Mouse (Mus musculus) lung, postnatal 36 days (tissue): ENCODE measurements around the gene Inf2.

ENCODE experiments used
- DNase-seq: peaks from one replicate; pipeline ENCODE4 v3.0.0; 2022; ENCODE audit warnings: mixed read lengths

Gene Inf2

GRCm38 (mm10) chr12:112588426-112589256 is at the start of gene Inf2:
Inf2 (plus strand) TSS chr12:112588784.
- DNase-seq, result peak; percentile 91

- DNase-seq, result no peak
Observed at GRCm38 (mm10) chr12:112539466-112539965, 49.1 kb upstream of the Inf2 start.

GRCm38 (mm10) chr12:112540321-112540720 is 48.3 kb upstream of the Inf2 start:
- DNase-seq, result no peak

GRCm38 (mm10) chr12:112541483-112542091 is 47.0 kb upstream of the Inf2 start:
- DNase-seq, result no peak

GRCm38 (mm10) chr12:112542257-112542919 is 46.2 kb upstream of the Inf2 start:
- DNase-seq, result no peak

GRCm38 (mm10) chr12:112542920-112543300 is 45.7 kb upstream of the Inf2 start:
- DNase-seq, result peak; percentile 90

GRCm38 (mm10) chr12:112543941-112544340 is 44.6 kb upstream of the Inf2 start:
- DNase-seq, result no peak

- DNase-seq, result no peak
Observed at GRCm38 (mm10) chr12:112544946-112545701, 43.5 kb upstream of the Inf2 start.

- DNase-seq, result no peak
Observed at GRCm38 (mm10) chr12:112546110-112546509, 42.5 kb upstream of the Inf2 start.

- no peak for DNase-seq
Observed at GRCm38 (mm10) chr12:112549287-112549686, 39.3 kb upstream of the Inf2 start.

GRCm38 (mm10) chr12:112551861-112552375 is 36.7 kb upstream of the Inf2 start:
- peak; percentile 93 for DNase-seq

GRCm38 (mm10) chr12:112552520-112552919 is 36.1 kb upstream of the Inf2 start:
- DNase-seq, result no peak

GRCm38 (mm10) chr12:112554900-112555299 is 33.7 kb upstream of the Inf2 start:
- DNase-seq, result peak; percentile 70

GRCm38 (mm10) chr12:112556531-112557060 is 32.0 kb upstream of the Inf2 start:
- no peak for DNase-seq

GRCm38 (mm10) chr12:112557219-112557618 is 31.4 kb upstream of the Inf2 start:
- no peak for DNase-seq

- DNase-seq, result peak; percentile 13
Observed at GRCm38 (mm10) chr12:112559231-112559630, 29.4 kb upstream of the Inf2 start.

- DNase-seq, result no peak
Observed at GRCm38 (mm10) chr12:112559671-112560070, 28.9 kb upstream of the Inf2 start.

GRCm38 (mm10) chr12:112560176-112560797 is 28.3 kb upstream of the Inf2 start:
- DNase-seq, result peak; percentile 36

GRCm38 (mm10) chr12:112561163-112561562 is 27.4 kb upstream of the Inf2 start:
- no peak for DNase-seq

GRCm38 (mm10) chr12:112562462-112562861 is 26.1 kb upstream of the Inf2 start:
- DNase-seq, result no peak

- DNase-seq, result no peak
Observed at GRCm38 (mm10) chr12:112563011-112563410, 25.6 kb upstream of the Inf2 start.

- no peak for DNase-seq
Observed at GRCm38 (mm10) chr12:112570160-112570559, 18.4 kb upstream of the Inf2 start.
